Mouse (Mus musculus): Measurements from ENCODE around the gene Hsd11b2.

DNA sequence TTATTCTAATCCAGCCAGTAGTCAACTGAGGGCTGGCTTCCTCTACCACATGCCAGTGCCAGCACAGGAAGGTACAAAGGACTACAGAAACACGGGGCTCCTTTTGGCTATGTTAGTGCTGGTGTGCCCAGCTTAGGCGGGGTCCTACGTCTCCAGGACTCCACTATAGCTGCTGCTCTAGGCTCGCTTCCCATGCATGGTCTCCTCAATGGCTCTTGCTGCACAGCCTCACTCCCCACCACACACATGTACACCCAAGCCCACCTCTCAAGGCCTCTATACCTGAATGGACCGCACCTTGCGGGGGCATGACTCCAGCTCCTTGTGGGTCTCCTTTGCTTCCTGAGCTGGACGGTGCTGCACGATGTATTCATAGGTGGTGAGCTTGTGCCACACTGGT lies 42.8 kb upstream of the Hsd11b2 start:
- no peak for TF ChIP-seq CTCF (IDR thresholded peaks at IDR 0.05; ENCODE audit: extremely low read depth, insufficient read depth, low read length)
- TF ChIP-seq POLR2A (IDR thresholded peaks at IDR 0.05; ENCODE audit: extremely low read depth, insufficient read depth, low read length) = no peak

Measured in cortical plate, adult 2 months (tissue).